Mouse (Mus musculus) thymus, adult 2 months (tissue): ENCODE measurements around the gene Batf.

Source experiments
- CTCF ChIP-seq: fragments of 200-500 bp; IDR thresholded peaks from 2 replicates; pipeline ENCODE4 v1.5.1; 2012; ENCODE audit warnings: mild to moderate bottlenecking, control low read depth, low read length, moderate library complexity, borderline replicate concordance; ENCODE audit not compliant: control insufficient read depth, poor library complexity, insufficient read depth; ENCODE audit errors: extremely low read depth
- POLR2A ChIP-seq: fragments of 200-500 bp; IDR thresholded peaks from 2 replicates; pipeline ENCODE4 v1.6.1; 2012; ENCODE audit warnings: mild to moderate bottlenecking, low read length, control low read depth, moderate library complexity; ENCODE audit not compliant: control insufficient read depth, poor library complexity, insufficient read depth; ENCODE audit errors: extremely low read depth

DNA sequence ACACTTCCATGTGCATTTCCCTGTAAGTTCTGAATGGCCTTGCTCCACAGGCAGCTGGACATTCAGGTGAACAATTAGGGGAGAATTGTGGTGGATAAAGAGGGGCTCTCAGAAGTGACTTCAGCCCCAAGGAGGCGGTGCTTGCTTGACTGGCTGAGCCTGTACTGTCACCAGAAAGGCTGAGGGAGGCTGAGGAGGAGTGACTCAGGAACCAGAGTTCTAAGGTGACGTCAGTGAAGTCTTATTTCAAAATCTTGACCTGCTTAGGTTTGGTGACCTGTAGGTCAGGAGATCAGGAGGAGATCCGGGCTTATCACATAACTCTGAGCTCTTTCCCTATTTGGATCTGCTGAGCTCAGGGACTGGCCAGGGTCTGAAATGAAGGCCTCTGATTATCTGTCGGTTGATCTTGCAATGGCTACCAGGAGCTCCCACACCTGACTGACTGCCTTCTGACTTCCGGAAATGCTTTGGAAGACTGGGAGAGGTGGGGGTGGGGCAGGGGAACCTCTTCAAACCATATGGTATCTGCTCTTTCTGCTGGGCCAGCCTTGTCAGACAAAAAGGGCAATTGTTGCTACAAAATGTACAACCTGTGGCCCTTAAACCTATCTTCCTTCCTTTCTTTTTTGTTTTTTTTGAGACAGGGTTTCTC is 68.3 kb downstream of the Batf start:
- TF ChIP-seq CTCF (no peak), POLR2A (no peak)
